Mouse (Mus musculus): ENCODE data around the gene Trp53tg5.

- no peak for TF ChIP-seq CTCF (conservative IDR thresholded peaks at IDR 0.05; ENCODE audit: low read length)
- no peak for TF ChIP-seq POU5F1 (IDR thresholded peaks at IDR 0.05; ENCODE audit: borderline replicate concordance, low read length)
Measured at GRCm38 (mm10) chr2:164494126-164494525, 20.6 kb upstream of the Trp53tg5 start.

Data from E14TG2a.4 (cell line).